Mouse (Mus musculus) intestine, embryonic 14.5 days (tissue): ENCODE results near the gene Dnah2. TPM values are rescaled to one million over a fixed set of nuclear protein-coding genes. Genes with fewer than 3 reads are reported as not detected.

Experiments
- ATAC-seq: fragments of 200-750 bp; cut with Nextera tagmentation; replicated peaks from 2 replicates; pipeline ENCODE4 v1.8.0; 2017; ENCODE audit warnings: low read depth, moderate number of reproducible peaks, moderate TSS enrichment, moderate library complexity; ENCODE audit not compliant: low FRiP score, low TSS enrichment
- DNase-seq: peaks from one replicate; pipeline ENCODE4 v3.0.0-alpha.2; 2018; ENCODE audit warnings: low spot score
- H3K27ac ChIP-seq: fragments of 300-500 bp; sonication (generic); 2 replicates; pipeline ENCODE4 v1.5.1; 2014; ENCODE audit warnings: low read depth, mild to moderate bottlenecking, control low read depth
- H3K27me3 ChIP-seq: fragments of 300-500 bp; sonication (generic); replicated peaks from 2 replicates; pipeline ENCODE4 v1.6.1; 2014; ENCODE audit warnings: low read length, control low read depth; ENCODE audit not compliant: control insufficient read depth, insufficient read depth
- H3K36me3 ChIP-seq: fragments of 300-500 bp; sonication (generic); 2 replicates; pipeline ENCODE4 v1.6.1; 2014; ENCODE audit warnings: low read length, control low read depth; ENCODE audit not compliant: control insufficient read depth, insufficient read depth
- H3K4me1 ChIP-seq: fragments of 300-500 bp; sonication (generic); replicated peaks from 2 replicates; pipeline ENCODE4 v1.6.1; 2014; ENCODE audit warnings: low read length, control low read depth, mixed read lengths; ENCODE audit not compliant: control insufficient read depth, insufficient read depth
- H3K4me2 ChIP-seq: fragments of 300-500 bp; sonication (generic); 2 replicates; pipeline ENCODE4 v1.6.1; 2014; ENCODE audit warnings: low read length
- H3K4me3 ChIP-seq: fragments of 300-500 bp; sonication (generic); 2 replicates; pipeline ENCODE4 v1.5.1; 2014; ENCODE audit warnings: low read depth, low read length, control low read depth, mixed read lengths
- H3K9ac ChIP-seq: fragments of 300-500 bp; sonication (generic); 2 replicates; pipeline ENCODE4 v1.6.1; 2014; ENCODE audit warnings: mild to moderate bottlenecking, low read length
- H3K9me3 ChIP-seq: fragments of 300-500 bp; sonication (generic); 2 replicates; pipeline ENCODE4 v1.6.1; 2016; ENCODE audit warnings: low read length, control low read depth; ENCODE audit not compliant: control insufficient read depth
- WGBS: fragments of 180-500 bp; shearing (Covaris S2); extraction: QIAGEN DNeasy Blood & Tissue Kit; methylation state at CpG from one replicate; pipeline ENCODE4 v1.1.7; 2014; 5-methylcytosine and 5-hydroxymethylcytosine counted together
- polyA plus RNA-seq: library from polyadenylated mRNA; unstranded; fragments of >200 nt; fragmentation: Nextera tagmentation; extraction: Ambion mirVana; gene quantifications from 2 replicates; pipeline ENCODE4 v1.2.1, GENCODE M21; 2014

Gene Dnah2
- polyA plus RNA-seq, 1 experiment from 2014 or later: 1.9 TPM

- H3K4me1 ChIP-seq: no peaks in the 10 kb centered on the region
- no peak overlapping the region for H3K4me3 ChIP-seq
- no peaks in the 10 kb centered on the region for H3K9me3 ChIP-seq
- no peak overlapping the region for H3K9ac ChIP-seq
- ATAC-seq: no peak
- no peaks in the 10 kb centered on the region for H3K27me3 ChIP-seq
- no peaks in the 10 kb centered on the region for H3K36me3 ChIP-seq
- H3K27ac ChIP-seq: no peak overlapping the region
- no peak for DNase-seq
- WGBS: 64% methylated on average over 3 of the region's 3 CpGs
- no peak overlapping the region for H3K4me2 ChIP-seq
Observed at GRCm38 (mm10) chr11:69516661-69517060, 32.2 kb downstream of the Dnah2 start.

DNA sequence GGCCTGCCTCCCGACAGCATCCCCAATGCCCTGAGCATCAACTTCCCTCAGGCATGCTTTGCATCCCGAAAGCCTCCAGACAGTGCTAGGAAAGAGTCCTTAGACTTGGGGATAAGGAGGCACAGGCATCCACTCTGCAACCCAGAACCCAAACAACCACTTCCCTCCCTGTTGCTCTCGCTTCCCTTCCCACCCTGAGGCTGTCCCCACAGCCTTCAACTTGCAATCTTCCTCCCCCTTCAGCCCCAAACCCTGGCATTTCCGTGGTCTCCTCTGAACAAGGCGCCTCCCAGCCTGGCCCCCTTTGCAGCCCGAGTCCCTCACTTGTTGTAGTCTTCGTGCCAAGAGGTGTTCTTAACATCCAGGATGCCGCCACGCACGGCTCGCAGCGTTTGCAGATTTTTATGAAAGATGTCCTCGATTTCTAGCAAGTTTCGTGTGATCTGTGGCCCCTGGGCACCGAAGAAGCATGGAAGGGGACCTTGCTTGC, 32.7 kb downstream of the Dnah2 start:
- DNase-seq: no peak
- no peaks in the 10 kb centered on the region for H3K27me3 ChIP-seq
- H3K4me1 ChIP-seq: no peaks in the 10 kb centered on the region
- 66% methylated on average over 15 of the region's 15 CpGs for WGBS
- H3K4me3 ChIP-seq: no peak overlapping the region
- no peaks in the 10 kb centered on the region for H3K36me3 ChIP-seq
- H3K27ac ChIP-seq: no peak overlapping the region
- no peak overlapping the region for H3K9ac ChIP-seq
- no peak for ATAC-seq
- H3K4me2 ChIP-seq: no peak overlapping the region
- H3K9me3 ChIP-seq: no peaks in the 10 kb centered on the region

GRCm38 (mm10) chr11:69513840-69514239, 35.1 kb downstream of the Dnah2 start:
- Histone ChIP-seq H3K4me1 (no peaks in the 10 kb centered on the region), H3K27ac (no peak overlapping the region), H3K4me2 (no peak overlapping the region), H3K27me3 (no peaks in the 10 kb centered on the region), H3K4me3 (no peak overlapping the region), H3K9ac (no peak overlapping the region), H3K9me3 (no peaks in the 10 kb centered on the region), H3K36me3 (no peaks in the 10 kb centered on the region)
- WGBS: 10% methylated on average over 6 of the region's 6 CpGs
- no peak; the same call in 1 of the 2 replicates for ATAC-seq
- peak; percentile 70 for DNase-seq

GRCm38 (mm10) chr11:69510796-69511496, 38.0 kb downstream of the Dnah2 start:
- Histone ChIP-seq H3K9ac (no peak overlapping the region), H3K4me2 (no peak overlapping the region), H3K36me3 (no peaks in the 10 kb centered on the region), H3K27ac (no peak overlapping the region), H3K4me3 (no peak overlapping the region), H3K9me3 (no peaks in the 10 kb centered on the region), H3K4me1 (no peaks in the 10 kb centered on the region), H3K27me3 (no peaks in the 10 kb centered on the region)
- WGBS: 23% methylated on average over 7 of the region's 7 CpGs
- DNase-seq: no peak
- ATAC-seq: no peak

GRCm38 (mm10) chr11:69503863-69504280, 45.0 kb downstream of the Dnah2 start:
- ATAC-seq (peak; percentile 74), DNase-seq (no peak)
- no peak overlapping the region for H3K4me2 ChIP-seq
- 42% methylated on average over 4 of the region's 4 CpGs for whole genome bisulfite sequencing
- no peak overlapping the region for H3K9ac ChIP-seq
- no peak overlapping the region for H3K4me3 ChIP-seq
- H3K9me3 ChIP-seq: no peaks in the 10 kb centered on the region
- H3K4me1 ChIP-seq: peaks cover 18% of the 10 kb centered on the region
- no peak overlapping the region for H3K27ac ChIP-seq
- H3K27me3 ChIP-seq: no peaks in the 10 kb centered on the region
- no peaks in the 10 kb centered on the region for H3K36me3 ChIP-seq

DNA sequence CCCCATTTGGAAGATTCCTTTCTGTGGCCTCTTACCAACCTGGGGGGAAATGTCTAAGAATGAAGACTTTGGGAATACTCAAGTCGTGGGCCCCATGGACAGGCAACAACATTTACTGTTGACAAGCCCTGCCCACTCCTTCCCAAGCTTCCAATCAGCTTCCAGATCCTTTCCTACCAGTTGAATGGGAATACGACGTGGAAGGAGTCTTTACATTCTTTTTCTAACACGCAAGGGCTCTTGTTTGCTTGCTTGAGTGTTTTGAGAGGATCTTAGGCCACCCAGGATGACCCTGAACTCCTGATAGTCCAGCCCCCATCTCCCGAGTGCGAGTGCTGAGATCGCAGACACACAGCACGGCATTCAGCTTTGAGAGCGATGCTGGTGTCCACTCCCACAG, 47.4 kb downstream of the Dnah2 start:
- peaks cover 18% of the 10 kb centered on the region for H3K4me1 ChIP-seq
- H3K27ac ChIP-seq: no peak overlapping the region
- peak overlapping the region; percentile 9; the same call in 1 of the 2 replicates for H3K4me2 ChIP-seq
- no peaks in the 10 kb centered on the region for H3K27me3 ChIP-seq
- WGBS: 35% methylated on average over 9 of the region's 9 CpGs
- H3K9me3 ChIP-seq: no peaks in the 10 kb centered on the region
- no peaks in the 10 kb centered on the region for H3K36me3 ChIP-seq
- no peak for DNase-seq
- no peak overlapping the region for H3K4me3 ChIP-seq
- H3K9ac ChIP-seq: no peak overlapping the region
- ATAC-seq: no peak

GRCm38 (mm10) chr11:69499140-69499539, 49.8 kb downstream of the Dnah2 start:
- no peak overlapping the region for H3K9ac ChIP-seq
- H3K4me3 ChIP-seq: no peak overlapping the region
- no peak overlapping the region for H3K4me2 ChIP-seq
- no peaks in the 10 kb centered on the region for H3K9me3 ChIP-seq
- H3K4me1 ChIP-seq: peaks cover 17% of the 10 kb centered on the region
- H3K27me3 ChIP-seq: no peaks in the 10 kb centered on the region
- no peak for DNase-seq
- no peaks in the 10 kb centered on the region for H3K36me3 ChIP-seq
- ATAC-seq: no peak
- H3K27ac ChIP-seq: no peak overlapping the region
- 84% methylated on average over 11 of the region's 11 CpGs for whole genome bisulfite sequencing

DNA sequence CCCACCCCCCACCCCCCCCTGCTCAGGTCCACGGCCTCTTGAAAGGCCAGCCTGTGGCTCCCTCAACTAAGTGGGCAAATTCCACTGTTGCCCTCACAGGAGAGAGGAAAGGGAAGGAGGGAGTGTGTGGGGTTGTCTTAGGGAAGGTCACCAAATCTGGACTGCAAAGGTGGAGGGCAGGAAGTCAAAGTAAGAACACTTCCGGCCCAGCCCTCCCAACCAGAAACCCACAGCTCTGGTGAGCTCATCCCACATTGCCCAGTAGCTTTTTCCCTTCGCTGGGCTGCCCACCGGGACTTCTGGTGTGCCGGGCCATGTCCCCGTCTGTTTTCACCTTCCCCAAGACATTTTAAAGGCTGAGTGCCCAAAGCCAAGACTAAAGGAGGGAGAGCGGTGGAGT, 57.2 kb downstream of the Dnah2 start:
- H3K4me3 ChIP-seq: no peak overlapping the region
- H3K9ac ChIP-seq: no peak overlapping the region
- no peaks in the 10 kb centered on the region for H3K36me3 ChIP-seq
- H3K4me2 ChIP-seq: no peak overlapping the region
- no peaks in the 10 kb centered on the region for H3K9me3 ChIP-seq
- no peak overlapping the region for H3K27ac ChIP-seq
- DNase-seq: no peak
- 81% methylated on average over 7 of the region's 7 CpGs for WGBS
- no peak for ATAC-seq
- H3K4me1 ChIP-seq: no peaks in the 10 kb centered on the region
- no peaks in the 10 kb centered on the region for H3K27me3 ChIP-seq

DNA sequence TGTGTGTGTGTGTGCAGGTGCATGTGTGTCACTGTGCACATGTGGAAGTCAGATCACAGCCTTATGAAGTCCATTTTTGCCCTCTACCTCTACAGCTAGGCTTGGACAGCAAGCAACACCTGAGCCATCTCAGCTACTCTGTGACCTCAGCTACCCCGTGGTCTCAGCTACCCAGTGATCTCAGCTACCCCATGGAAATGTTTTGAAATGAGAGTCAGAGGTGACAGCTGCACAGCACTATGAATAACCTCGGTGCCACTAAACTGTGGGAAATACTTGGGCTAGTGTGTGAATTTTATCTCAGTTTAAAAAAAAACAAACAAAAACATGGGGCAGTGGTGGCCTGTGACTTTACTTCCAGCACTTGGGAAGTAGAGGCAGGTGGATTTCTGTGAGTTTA, 58.0 kb downstream of the Dnah2 start:
- WGBS: 70% methylated on average over 2 of the region's 2 CpGs
- no peak for DNase-seq
- ATAC-seq: no peak

More for the DNA sequence above, 58.0 kb downstream of the Dnah2 start:
- no peak overlapping the region for H3K27ac ChIP-seq
- no peak overlapping the region for H3K9ac ChIP-seq
- no peaks in the 10 kb centered on the region for H3K36me3 ChIP-seq
- H3K4me1 ChIP-seq: no peaks in the 10 kb centered on the region
- no peak overlapping the region for H3K4me2 ChIP-seq
- no peaks in the 10 kb centered on the region for H3K9me3 ChIP-seq
- no peak overlapping the region for H3K4me3 ChIP-seq
- H3K27me3 ChIP-seq: no peaks in the 10 kb centered on the region
